Mouse (Mus musculus) lung, embryonic 16.5 days (tissue): Measurements from ENCODE around the gene Rpl7l1. TPM values are rescaled to one million over a fixed set of nuclear protein-coding genes. Genes with fewer than 3 reads are reported as not detected.
A peak's percentile ranks its signal among the peaks of the same experiment; 100 is the strongest.

ENCODE experiments used
- ATAC-seq: fragments of 200-750 bp; cut with Nextera tagmentation; 2 replicates; pipeline ENCODE4 v1.8.0; 2017; ENCODE audit warnings: low read depth, mild to moderate bottlenecking, moderate library complexity
- H3K27ac ChIP-seq: fragments of 300-500 bp; sonication (generic); 2 replicates; pipeline ENCODE4 v1.5.1; 2014; ENCODE audit warnings: mild to moderate bottlenecking, control low read depth, low read length
- H3K27me3 ChIP-seq: fragments of 300-500 bp; sonication (generic); 2 replicates; pipeline ENCODE4 v1.6.1; 2014; ENCODE audit warnings: low read depth, low read length, mixed read lengths; ENCODE audit not compliant: control insufficient read depth, insufficient read depth
- H3K36me3 ChIP-seq: fragments of 300-500 bp; sonication (generic); 2 replicates; pipeline ENCODE4 v1.6.1; 2014; ENCODE audit warnings: low read length; ENCODE audit not compliant: control insufficient read depth, insufficient read depth
- H3K4me1 ChIP-seq: fragments of 300-500 bp; sonication (generic); replicated peaks from 2 replicates; pipeline ENCODE4 v1.6.1; 2014; ENCODE audit warnings: low read length, mixed read lengths; ENCODE audit not compliant: control insufficient read depth, insufficient read depth
- H3K4me2 ChIP-seq: fragments of 300-500 bp; sonication (generic); 2 replicates; pipeline ENCODE4 v1.6.1; 2014; ENCODE audit warnings: low read depth, low read length, control low read depth
- H3K4me3 ChIP-seq: fragments of 300-500 bp; sonication (generic); 2 replicates; pipeline ENCODE4 v1.5.1; 2014; ENCODE audit warnings: mild to moderate bottlenecking, low read length, control low read depth
- H3K9ac ChIP-seq: fragments of 300-500 bp; sonication (generic); 2 replicates; pipeline ENCODE4 v1.6.1; 2014; ENCODE audit warnings: low read length, control low read depth
- H3K9me3 ChIP-seq: fragments of 300-500 bp; sonication (generic); 2 replicates; pipeline ENCODE4 v1.6.1; 2016; ENCODE audit warnings: low read length; ENCODE audit not compliant: control insufficient read depth
- WGBS: fragments of 180-500 bp; shearing (Covaris S2); extraction: QIAGEN DNeasy Blood & Tissue Kit; methylation state at CpG from one replicate; pipeline ENCODE4 v1.1.7; 2014; 5-methylcytosine and 5-hydroxymethylcytosine counted together
- polyA plus RNA-seq: library from polyadenylated mRNA; unstranded; fragments of >200 nt; fragmentation: Nextera tagmentation; extraction: Ambion mirVana; gene quantifications from 2 replicates; pipeline ENCODE4 v1.2.1, GENCODE M21; 2015

Gene Rpl7l1
- polyA plus RNA-seq, 1 experiment from 2014 or later, result 154 TPM

GRCm38 (mm10) chr17:46734055-46734454 lies 48.4 kb downstream of the Rpl7l1 start:
- Histone ChIP-seq H3K27me3 (peaks cover 5% of the 10 kb centered on the region; the same call in 1 of the 2 replicates), H3K36me3 (peaks cover 4% of the 10 kb centered on the region; the same call in 1 of the 2 replicates), H3K4me1 (peaks cover under 1% of the 10 kb centered on the region), H3K4me2 (no peak overlapping the region), H3K9me3 (no peaks in the 10 kb centered on the region), H3K9ac (no peak overlapping the region), H3K4me3 (no peak overlapping the region), H3K27ac (no peak overlapping the region)
- 91% methylated on average over 3 of the region's 3 CpGs for WGBS
- no peak for ATAC-seq

GRCm38 (mm10) chr17:46728904-46729318 lies 53.6 kb downstream of the Rpl7l1 start, which contains the start of gene Gnmt:
TSS of gene Gnmt (minus strand) at chr17:46729168.
- H3K4me3 ChIP-seq, result peak within 1 kb of the TSS; percentile 41
- peaks cover 3% of the 10 kb centered on the region; the same call in 1 of the 2 replicates for H3K36me3 ChIP-seq
- peaks cover 16% of the 10 kb centered on the region; the same call in 1 of the 2 replicates for H3K27me3 ChIP-seq
- peaks cover 7% of the 10 kb centered on the region for H3K4me1 ChIP-seq
- no peak within 1 kb of the TSS for H3K27ac ChIP-seq
- peak within 1 kb of the TSS; percentile 58 for H3K4me2 ChIP-seq
- WGBS, result 13% methylated on average over 24 of the region's 24 CpGs
- H3K9ac ChIP-seq, result peak within 1 kb of the TSS; percentile 43; the same call in 1 of the 2 replicates
- no peaks in the 10 kb centered on the region for H3K9me3 ChIP-seq
- peak; percentile 64 for ATAC-seq

GRCm38 (mm10) chr17:46728496-46728895 lies 54.0 kb downstream of the Rpl7l1 start:
- no peak overlapping the region for H3K27ac ChIP-seq
- peaks cover 16% of the 10 kb centered on the region; the same call in 1 of the 2 replicates for H3K27me3 ChIP-seq
- no peaks in the 10 kb centered on the region for H3K9me3 ChIP-seq
- peak overlapping the region; percentile 58 for H3K4me2 ChIP-seq
- ATAC-seq, result no peak
- peak overlapping the region; percentile 41 for H3K4me3 ChIP-seq
- peaks cover 4% of the 10 kb centered on the region; the same call in 1 of the 2 replicates for H3K36me3 ChIP-seq
- H3K4me1 ChIP-seq, result peaks cover 7% of the 10 kb centered on the region
- H3K9ac ChIP-seq, result peak overlapping the region; percentile 43; the same call in 1 of the 2 replicates
- 40% methylated on average over 11 of the region's 11 CpGs for WGBS

- Histone ChIP-seq H3K4me2 (no peak overlapping the region), H3K4me1 (peaks cover 7% of the 10 kb centered on the region), H3K4me3 (no peak overlapping the region), H3K27ac (no peak overlapping the region), H3K9ac (no peak overlapping the region), H3K36me3 (peaks cover 5% of the 10 kb centered on the region; the same call in 1 of the 2 replicates), H3K9me3 (no peaks in the 10 kb centered on the region), H3K27me3 (peaks cover 16% of the 10 kb centered on the region; the same call in 1 of the 2 replicates)
- no peak for ATAC-seq
- 27% methylated on average over 6 of the region's 6 CpGs for WGBS
These were observed 54.5 kb downstream of the Rpl7l1 start for GRCm38 (mm10) chr17:46728021-46728420.

GRCm38 (mm10) chr17:46727271-46727670 lies 55.2 kb downstream of the Rpl7l1 start:
- WGBS, result 86% methylated on average over 11 of the region's 11 CpGs
- H3K9ac ChIP-seq, result no peak overlapping the region
- no peak overlapping the region for H3K4me3 ChIP-seq

DNA sequence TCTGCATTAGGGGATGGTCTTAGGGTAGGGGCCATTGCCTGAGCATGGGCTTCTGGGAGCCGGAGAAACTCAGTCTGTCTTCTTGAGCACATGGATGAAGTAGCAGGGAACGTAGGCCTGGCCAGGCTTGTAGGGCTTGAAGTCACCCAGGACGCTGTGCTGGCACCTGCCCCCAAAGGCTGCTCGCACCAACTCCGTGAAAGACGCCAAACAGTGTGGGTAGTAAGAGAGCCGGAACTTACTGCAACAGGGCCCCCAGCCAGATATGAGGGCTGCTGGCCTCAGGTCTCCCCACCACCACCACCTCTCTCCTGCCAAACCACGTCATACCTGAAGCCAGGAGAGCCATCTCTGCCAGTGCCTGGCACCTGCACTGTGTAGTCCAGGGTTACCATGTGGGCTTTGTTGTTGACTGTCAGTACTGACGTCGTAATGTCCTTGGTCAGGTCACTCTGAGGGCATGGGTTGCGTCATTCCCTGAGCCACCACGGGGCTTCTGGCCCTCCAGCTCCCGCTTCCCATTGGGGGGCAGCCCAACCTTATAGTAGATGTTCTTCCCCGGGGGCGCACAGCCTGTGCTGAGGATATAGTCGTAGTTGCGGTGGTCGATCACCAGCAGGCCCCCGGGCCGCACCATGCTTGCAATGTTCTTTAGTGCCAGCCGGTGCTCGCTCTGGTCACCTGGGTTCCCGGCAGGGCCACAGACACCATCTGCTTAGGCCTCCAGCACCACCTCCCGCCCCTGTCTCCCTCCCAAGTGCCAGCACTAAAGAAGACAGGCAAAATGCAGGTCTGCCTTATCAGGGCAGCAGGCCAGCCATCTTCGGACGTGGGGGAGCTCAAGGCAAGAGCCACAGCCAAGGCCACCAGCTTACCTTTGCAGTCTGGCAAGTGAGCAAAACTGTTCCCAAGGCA lies 56.5 kb downstream of the Rpl7l1 start:
- 87% methylated on average over 26 of the region's 26 CpGs for WGBS
- Histone ChIP-seq H3K9ac (no peak overlapping the region), H3K4me2 (no peak overlapping the region), H3K4me1 (peaks cover 7% of the 10 kb centered on the region), H3K9me3 (no peaks in the 10 kb centered on the region), H3K36me3 (peaks cover 5% of the 10 kb centered on the region; the same call in 1 of the 2 replicates), H3K4me3 (no peak overlapping the region), H3K27ac (no peak overlapping the region), H3K27me3 (peaks cover 16% of the 10 kb centered on the region; the same call in 1 of the 2 replicates)
- ATAC-seq, result no peak

More at GRCm38 (mm10) chr17:46727271-46727670, 55.2 kb downstream of the Rpl7l1 start:
- no peaks in the 10 kb centered on the region for H3K9me3 ChIP-seq
- no peak overlapping the region for H3K4me2 ChIP-seq
- peaks cover 16% of the 10 kb centered on the region; the same call in 1 of the 2 replicates for H3K27me3 ChIP-seq
- H3K27ac ChIP-seq, result no peak overlapping the region
- peaks cover 7% of the 10 kb centered on the region for H3K4me1 ChIP-seq
- ATAC-seq, result no peak
- H3K36me3 ChIP-seq, result peaks cover 5% of the 10 kb centered on the region; the same call in 1 of the 2 replicates

DNA sequence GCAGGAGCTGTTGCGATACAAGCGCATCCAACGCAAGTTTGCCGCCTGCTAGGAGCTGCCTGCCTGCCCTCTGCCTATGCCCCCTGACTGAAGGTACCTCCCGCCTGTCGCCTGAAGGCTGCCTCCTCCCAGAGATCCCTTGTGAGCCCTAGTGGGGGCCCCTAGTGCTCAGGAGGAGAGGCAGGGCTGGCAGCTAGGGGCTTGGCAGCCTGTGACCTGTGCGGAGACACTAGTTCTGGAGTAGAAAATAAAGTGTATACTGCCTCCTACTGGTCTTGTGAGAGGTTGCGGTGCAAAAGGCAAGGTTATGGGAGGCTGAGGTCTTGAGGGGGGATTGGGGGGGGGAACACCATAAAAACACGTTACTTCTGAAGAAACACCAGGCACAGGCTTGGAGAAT lies 57.2 kb downstream of the Rpl7l1 start:
- peaks cover 7% of the 10 kb centered on the region for H3K4me1 ChIP-seq
- H3K36me3 ChIP-seq, result peaks cover 5% of the 10 kb centered on the region; the same call in 1 of the 2 replicates
- peaks cover 16% of the 10 kb centered on the region; the same call in 1 of the 2 replicates for H3K27me3 ChIP-seq
- no peak overlapping the region for H3K4me2 ChIP-seq
- H3K27ac ChIP-seq, result no peak overlapping the region
- WGBS, result 54% methylated on average over 9 of the region's 9 CpGs
- H3K9me3 ChIP-seq, result no peaks in the 10 kb centered on the region
- no peak for ATAC-seq
- no peak overlapping the region for H3K9ac ChIP-seq
- H3K4me3 ChIP-seq, result no peak overlapping the region

DNA sequence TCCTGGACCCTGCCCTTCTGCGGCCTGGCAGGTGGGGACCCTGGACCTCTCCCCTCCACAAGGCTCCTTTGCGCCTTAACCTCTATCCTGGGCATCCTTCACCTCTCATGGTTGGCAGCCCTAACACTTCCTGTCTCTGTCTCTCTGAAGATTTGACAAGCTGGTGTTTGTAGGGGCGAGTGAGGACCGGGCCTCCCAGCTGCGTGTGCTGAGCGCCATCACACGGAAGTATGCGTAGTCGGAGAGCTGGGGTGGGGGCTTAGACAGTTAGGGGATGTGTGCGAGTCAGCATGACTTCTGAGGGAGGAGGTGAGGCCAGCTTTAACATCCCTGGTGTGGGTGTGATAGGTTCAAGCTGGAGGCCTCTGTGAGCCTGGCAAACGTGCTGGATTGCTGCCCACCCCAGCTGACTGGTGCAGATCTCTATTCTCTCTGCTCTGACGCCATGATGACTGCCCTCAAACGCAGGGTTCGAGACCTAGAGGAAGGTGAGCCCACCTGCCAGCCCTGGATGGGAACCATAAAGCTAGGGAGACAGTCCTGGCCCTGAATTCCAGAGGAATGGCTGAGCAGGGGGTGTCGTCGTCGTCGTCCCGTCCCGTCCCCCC lies 57.9 kb downstream of the Rpl7l1 start:
- Histone ChIP-seq H3K4me2 (no peak overlapping the region), H3K27me3 (peaks cover 16% of the 10 kb centered on the region; the same call in 1 of the 2 replicates), H3K9ac (no peak overlapping the region), H3K27ac (no peak overlapping the region), H3K4me3 (no peak overlapping the region), H3K36me3 (peaks cover 5% of the 10 kb centered on the region; the same call in 1 of the 2 replicates), H3K9me3 (no peaks in the 10 kb centered on the region), H3K4me1 (peaks cover 7% of the 10 kb centered on the region)
- ATAC-seq, result no peak
- 72% methylated on average over 17 of the region's 20 CpGs for WGBS
